Mouse (Mus musculus) MEL (cell line): ENCODE measurements around the gene Ostf1. TPM values are rescaled to one million over a fixed set of nuclear protein-coding genes. Genes with fewer than 3 reads are reported as not detected.

Experiments
- DNase-seq: peaks from one replicate; pipeline ENCODE4 v3.0.0; 2011; ENCODE audit warnings: low read depth, low spot score
- H3K27ac ChIP-seq: 2 replicates; pipeline ENCODE4 v1.5.1; 2012; ENCODE audit warnings: low read depth, mild to moderate bottlenecking, control low read depth, low read length, moderate library complexity; ENCODE audit not compliant: control insufficient read depth
- H3K27me3 ChIP-seq, 2 experiments: fragments of 150-350 bp in 1 of 2; sonication (generic) in 1 of 2; 2 replicates each; pipeline ENCODE4 v1.6.1; 2012; ENCODE audit warnings: low read length in 2 of 2, mild to moderate bottlenecking in 2 of 2, improper control_type of control experiment in 1 of 2, moderate library complexity in 1 of 2; ENCODE audit not compliant: insufficient read depth in 2 of 2, control insufficient read depth in 1 of 2
- H3K36me3 ChIP-seq, 2 experiments: 2 replicates each; pipeline ENCODE4 v1.6.1; 2012 to 2014; ENCODE audit warnings: low read length in 2 of 2, improper control_type of control experiment in 1 of 2, inconsistent platforms in 1 of 2, mild to moderate bottlenecking in 1 of 2; ENCODE audit not compliant: insufficient read depth in 2 of 2, control insufficient read depth in 1 of 2
- H3K4me1 ChIP-seq, 2 experiments: fragments of 150-350 bp in 1 of 2; sonication (generic) in 1 of 2; 2 replicates each; pipeline ENCODE4 v1.6.1; 2012; ENCODE audit warnings: low read length in 2 of 2, improper control_type of control experiment in 1 of 2, mild to moderate bottlenecking in 1 of 2; ENCODE audit not compliant: insufficient read depth in 2 of 2, control insufficient read depth in 1 of 2
- H3K4me3 ChIP-seq, 2 experiments: fragments of 150-350 bp in 1 of 2; sonication (generic) in 1 of 2; 2 replicates each; pipeline ENCODE4 v1.5.1; 2012; ENCODE audit warnings: low read depth in 2 of 2, low read length in 2 of 2, mild to moderate bottlenecking in 2 of 2, moderate library complexity in 2 of 2, control low read depth in 1 of 2, improper control_type of control experiment in 1 of 2; ENCODE audit not compliant: control insufficient read depth in 1 of 2, insufficient read depth in 1 of 2
- H3K79me2 ChIP-seq: 2 replicates; pipeline ENCODE4 v1.6.1; 2012; ENCODE audit warnings: mild to moderate bottlenecking, low read length, moderate library complexity; ENCODE audit not compliant: control insufficient read depth, poor library complexity, insufficient read depth
- H3K9ac ChIP-seq: 2 replicates; pipeline ENCODE4 v1.6.1; 2012; ENCODE audit warnings: low read depth, mild to moderate bottlenecking, control low read depth, low read length, moderate library complexity; ENCODE audit not compliant: control insufficient read depth, poor library complexity, severe bottlenecking
- H3K9me3 ChIP-seq: fragments of 150-350 bp; sonication (generic); replicated peaks from 2 replicates; pipeline ENCODE4 v1.6.1; 2012; ENCODE audit warnings: mild to moderate bottlenecking, low read length, improper control_type of control experiment, moderate library complexity; ENCODE audit not compliant: insufficient read depth
- BHLHE40 ChIP-seq: IDR thresholded peaks from 2 replicates; pipeline ENCODE4 v1.6.1; 2012; ENCODE audit warnings: low read depth, mild to moderate bottlenecking, inconsistent platforms, low read length, improper control_type of control experiment, borderline replicate concordance
- CHD2 ChIP-seq: IDR thresholded peaks from 2 replicates; pipeline ENCODE4 v1.6.1; 2011; ENCODE audit warnings: low read length, improper control_type of control experiment
- CTCF ChIP-seq, 3 experiments: IDR thresholded peaks in 2 of 3; conservative IDR thresholded peaks in 1 of 3; 2 replicates each; pipeline ENCODE4 v1.5.1; 2011 to 2012; ENCODE audit warnings: low read length in 3 of 3, low read depth in 2 of 3, mild to moderate bottlenecking in 2 of 3, improper control_type of control experiment in 1 of 3, inconsistent platforms in 1 of 3, mixed read lengths in 1 of 3, moderate library complexity in 1 of 3; ENCODE audit not compliant: control insufficient read depth in 1 of 3, insufficient read depth in 1 of 3, poor library complexity in 1 of 3, severe bottlenecking in 1 of 3
- ELF1 ChIP-seq: IDR thresholded peaks from 2 replicates; pipeline ENCODE4 v1.6.1; 2014; ENCODE audit warnings: low read depth, mild to moderate bottlenecking, inconsistent platforms, low read length, improper control_type of control experiment, moderate library complexity
- ETS1 ChIP-seq: IDR thresholded peaks from 2 replicates; pipeline ENCODE4 v1.6.1; 2012; ENCODE audit warnings: low read depth, mild to moderate bottlenecking, inconsistent platforms, low read length, improper control_type of control experiment, moderate library complexity
- GATA1 ChIP-seq: IDR thresholded peaks from 2 replicates; pipeline ENCODE4 v1.6.1; 2011; ENCODE audit warnings: low read depth, low read length, improper control_type of control experiment
- HCFC1 ChIP-seq: IDR thresholded peaks from 2 replicates; pipeline ENCODE4 v1.6.1; 2012; ENCODE audit warnings: low read depth, mild to moderate bottlenecking, inconsistent platforms, low read length, improper control_type of control experiment, moderate library complexity
- JUND ChIP-seq: IDR thresholded peaks from 2 replicates; pipeline ENCODE4 v1.6.1; 2011; ENCODE audit warnings: low read depth, mild to moderate bottlenecking, improper control_type of control experiment, low read length
- KAT2A ChIP-seq: conservative IDR thresholded peaks from 2 replicates; pipeline ENCODE4 v1.6.1; 2012; ENCODE audit warnings: low read depth, low read length, improper control_type of control experiment, inconsistent platforms
- MAFK ChIP-seq: IDR thresholded peaks from 2 replicates; pipeline ENCODE4 v1.6.1; 2011; ENCODE audit warnings: low read depth, mild to moderate bottlenecking, low read length, improper control_type of control experiment, borderline replicate concordance
- MAX ChIP-seq: IDR thresholded peaks from 2 replicates; pipeline ENCODE4 v1.6.1; 2011; ENCODE audit warnings: low read length, improper control_type of control experiment
- MAZ ChIP-seq: IDR thresholded peaks from 2 replicates; pipeline ENCODE4 v1.6.1; 2012; ENCODE audit warnings: low read depth, mild to moderate bottlenecking, inconsistent platforms, low read length, improper control_type of control experiment
- MYB ChIP-seq: IDR thresholded peaks from 2 replicates; pipeline ENCODE4 v1.6.1; 2011; ENCODE audit warnings: mild to moderate bottlenecking, low read depth, low read length, improper control_type of control experiment
- NELFE ChIP-seq: IDR thresholded peaks from 2 replicates; pipeline ENCODE4 v1.6.1; 2011; ENCODE audit warnings: low read depth, low read length, improper control_type of control experiment
- POLR2A ChIP-seq, 2 experiments: IDR thresholded peaks; 2 replicates each; pipeline ENCODE4 v1.6.1; 2011 to 2012; ENCODE audit warnings: low read length in 2 of 2, mild to moderate bottlenecking in 2 of 2, control low read depth in 1 of 2, improper control_type of control experiment in 1 of 2, low read depth in 1 of 2, moderate library complexity in 1 of 2; ENCODE audit not compliant: control insufficient read depth in 1 of 2, insufficient read depth in 1 of 2, poor library complexity in 1 of 2
- RAD21 ChIP-seq: IDR thresholded peaks from 2 replicates; pipeline ENCODE4 v1.6.1; 2011; ENCODE audit warnings: mild to moderate bottlenecking, low read depth, low read length, improper control_type of control experiment
- SIN3A ChIP-seq: IDR thresholded peaks from 2 replicates; pipeline ENCODE4 v1.6.1; 2012; ENCODE audit warnings: low read length, improper control_type of control experiment, inconsistent platforms
- TCF12 ChIP-seq: IDR thresholded peaks from 2 replicates; pipeline ENCODE4 v1.6.1; 2014; ENCODE audit warnings: low read depth, mild to moderate bottlenecking, inconsistent platforms, low read length, improper control_type of control experiment, moderate library complexity
- USF2 ChIP-seq, 2 experiments: IDR thresholded peaks; 2 replicates each; pipeline ENCODE4 v1.6.1; 2011 to 2012; ENCODE audit warnings: improper control_type of control experiment in 2 of 2, low read length in 2 of 2, borderline replicate concordance in 1 of 2, inconsistent platforms in 1 of 2, low read depth in 1 of 2, mild to moderate bottlenecking in 1 of 2; ENCODE audit not compliant: insufficient read depth in 1 of 2
- ZC3H11A ChIP-seq: IDR thresholded peaks from 2 replicates; pipeline ENCODE4 v1.6.1; 2012; ENCODE audit warnings: low read depth, mild to moderate bottlenecking, inconsistent platforms, low read length, improper control_type of control experiment
- ZKSCAN1 ChIP-seq: IDR thresholded peaks from 2 replicates; pipeline ENCODE4 v1.6.1; 2012; ENCODE audit warnings: low read depth, mild to moderate bottlenecking, inconsistent platforms, low read length, improper control_type of control experiment, moderate library complexity
- ZMIZ1 ChIP-seq: IDR thresholded peaks from 2 replicates; pipeline ENCODE4 v1.6.1; 2012; ENCODE audit warnings: low read depth, mild to moderate bottlenecking, inconsistent platforms, low read length, improper control_type of control experiment, moderate library complexity
- polyA plus RNA-seq, 2 experiments: library from polyadenylated mRNA; stranded (reverse) in 1 of 2; unstranded in 1 of 2; fragments of >175 nt in 1 of 2; fragments of >200 nt in 1 of 2; gene quantifications; 2 replicates each; pipeline versions ENCODE4 v1.2.1 to v1.2.4; 2012; ENCODE audit warnings: low replicate concordance in 2 of 2, low read depth in 1 of 2; ENCODE audit not compliant: insufficient read length in 2 of 2, insufficient read depth in 1 of 2, missing spikeins in 1 of 2
- total RNA-seq: library from RNA; depleted of rRNA; stranded (reverse); fragments of 300-350 nt; gene quantifications from 2 replicates; pipeline ENCODE4 v1.2.3, GENCODE M21; 2012

The Ostf1 gene
- total and polyA plus RNA-seq, 3 experiments, result 117 to 162 TPM; not detected in 1

- H3K4me1 ChIP-seq, result peaks cover 0 to 5% of the 10 kb centered on the region in 2 experiments; a peak in 2 of 4 replicates
- no peak overlapping the region for H3K27ac ChIP-seq
- no peak overlapping the region for H3K4me3 ChIP-seq
- DNase-seq, result no peak
- no peak for TF ChIP-seq ELF1
- TF ChIP-seq BHLHE40, result no peak
- no peak for TF ChIP-seq MAX
- TF ChIP-seq HCFC1, result no peak
- no peak for TF ChIP-seq MAZ
- no peak for TF ChIP-seq JUND
- TF ChIP-seq RAD21, result no peak
- TF ChIP-seq MAFK, result no peak
- no peak for TF ChIP-seq TCF12
- no peak for TF ChIP-seq NELFE
- no peak for TF ChIP-seq MYB
- TF ChIP-seq CTCF (IDR thresholded peaks at IDR 0.05 in 2 of 3, conservative IDR thresholded peaks at IDR 0.05 in 1 of 3; ENCODE audit: control insufficient read depth in 1 of 3, insufficient read depth in 1 of 3, low read depth in 2 of 3, low read length in 3 of 3, poor library complexity in 1 of 3, severe bottlenecking in 1 of 3), result no peak
- no peak for TF ChIP-seq KAT2A
- no peak for TF ChIP-seq USF2 (IDR thresholded peaks at IDR 0.05; ENCODE audit: borderline replicate concordance in 1 of 2, insufficient read depth in 1 of 2, low read depth in 1 of 2, low read length in 2 of 2)
- TF ChIP-seq ZMIZ1, result no peak
- TF ChIP-seq CHD2, result no peak
- peaks cover 0 to 7% of the 10 kb centered on the region in 2 experiments; a peak in 2 of 4 replicates for H3K36me3 ChIP-seq
- H3K9ac ChIP-seq, result no peak overlapping the region
- no peaks in the 10 kb centered on the region for H3K9me3 ChIP-seq
- H3K27me3 ChIP-seq, result no peaks in the 10 kb centered on the region
- peaks cover 2% of the 10 kb centered on the region; the same call in 1 of the 2 replicates for H3K79me2 ChIP-seq
Measured at GRCm38 (mm10) chr19:18659349-18659748, 27.7 kb upstream of the Ostf1 start.

GRCm38 (mm10) chr19:18658473-18658872 lies 26.9 kb upstream of the Ostf1 start:
- no peak overlapping the region for H3K27ac ChIP-seq
- no peaks in the 10 kb centered on the region for H3K27me3 ChIP-seq
- no peaks in the 10 kb centered on the region for H3K9me3 ChIP-seq
- no peak for DNase-seq
- H3K36me3 ChIP-seq, result peaks cover 0 to 4% of the 10 kb centered on the region in 2 experiments; a peak in 2 of 4 replicates
- peaks cover 0 to 8% of the 10 kb centered on the region in 2 experiments; a peak in 1 of 4 replicates for H3K4me1 ChIP-seq
- no peak overlapping the region for H3K9ac ChIP-seq
- H3K4me3 ChIP-seq, result no peak overlapping the region
- no peaks in the 10 kb centered on the region for H3K79me2 ChIP-seq
- TF ChIP-seq ZC3H11A (no peak), ZKSCAN1 (no peak), SIN3A (no peak), POLR2A (IDR thresholded peaks at IDR 0.05; ENCODE audit: control insufficient read depth in 1 of 2, insufficient read depth in 1 of 2, low read depth in 1 of 2, low read length in 2 of 2, poor library complexity in 1 of 2) (no peak), USF2 (IDR thresholded peaks at IDR 0.05; ENCODE audit: borderline replicate concordance in 1 of 2, insufficient read depth in 1 of 2, low read depth in 1 of 2, low read length in 2 of 2) (no peak), MAFK (no peak), JUND (no peak), CHD2 (no peak), GATA1 (no peak), ETS1 (no peak)
